22 mouse cellular contexts compared by ENCODE assay signal in genomic region chr6:99764916-99765315, GRCm38 (mm10). TPM values are rescaled to one million over a fixed set of nuclear protein-coding genes. Genes with fewer than 3 reads are reported as not detected.
"Had no signal": no experiment of that assay in that cellular context is flagged by ENCODE, and none has a peak within 500 bp of the region (broad histone marks: within the 10 kb centered on the region; RNA-seq: fewer than 3 reads in every experiment).

No protein-coding gene starts in this region.

- H3K27ac ChIP-seq: kidney, embryonic 15.5 days; limb, embryonic 10.5 days; limb, embryonic 13.5 days; liver, embryonic 14.5 days; macrophage; midbrain, embryonic 12.5 days; midbrain, embryonic 15.5 days; neural tube, embryonic 12.5 days; neural tube, embryonic 15.5 days; stomach, embryonic 15.5 days had no signal

- H3K4me1 ChIP-seq: kidney, embryonic 15.5 days; limb, embryonic 13.5 days; stomach, embryonic 15.5 days had no signal

- H3K27me3 ChIP-seq: midbrain, embryonic 15.5 days; neural tube, embryonic 12.5 days; neural tube, embryonic 15.5 days; stomach, embryonic 15.5 days had no signal

- H3K4me3 ChIP-seq: kidney, embryonic 15.5 days; limb, embryonic 10.5 days; limb, embryonic 13.5 days; midbrain, embryonic 12.5 days; midbrain, embryonic 15.5 days; neural tube, embryonic 12.5 days; neural tube, embryonic 15.5 days; stomach, embryonic 15.5 days had no signal

- DNase-seq: kidney, adult 8-10 months; kidney, postnatal 10 days; kidney, postnatal 36 days; liver; liver, postnatal 0 days; lung, embryonic 14.5 days; right cerebral cortex, adult 18-20 months; right cerebral cortex, postnatal 14 days; right cerebral cortex, postnatal 4 days; thymus, adult 18-20 months; thymus, postnatal 4 days had no signal

- H3K9ac ChIP-seq: kidney, embryonic 15.5 days; limb, embryonic 13.5 days; liver, embryonic 14.5 days; liver, postnatal 0 days; lung, embryonic 14.5 days; midbrain, embryonic 12.5 days; midbrain, embryonic 15.5 days; neural tube, embryonic 12.5 days; neural tube, embryonic 15.5 days; stomach, embryonic 15.5 days had no signal

- ATAC-seq: liver, postnatal 0 days; lung, postnatal 0 days; midbrain, embryonic 15.5 days had no signal

- H3K9me3 ChIP-seq: kidney, embryonic 15.5 days; limb, embryonic 10.5 days; limb, embryonic 13.5 days; midbrain, embryonic 12.5 days; midbrain, embryonic 15.5 days; neural tube, embryonic 12.5 days; neural tube, embryonic 15.5 days; stomach, embryonic 15.5 days had no signal

- H3K36me3 ChIP-seq: kidney, embryonic 15.5 days; limb, embryonic 10.5 days; limb, embryonic 13.5 days; midbrain, embryonic 12.5 days; midbrain, embryonic 15.5 days; neural tube, embryonic 12.5 days; neural tube, embryonic 15.5 days; stomach, embryonic 15.5 days had no signal

- H3K4me2 ChIP-seq: kidney, embryonic 15.5 days; limb, embryonic 13.5 days; lung, embryonic 14.5 days; midbrain, embryonic 12.5 days; midbrain, embryonic 15.5 days; neural tube, embryonic 12.5 days; neural tube, embryonic 15.5 days; stomach, embryonic 15.5 days had no signal

RNA-seq across cellular contexts. Expression of gene Prok2, which starts 38.7 kb away (rescaled TPM):
- polyA plus RNA-seq: kidney, embryonic 15.5 days; limb, embryonic 10.5 days; macrophage; midbrain, embryonic 12.5 days; neural tube, embryonic 12.5 days had no signal
